Mouse (Mus musculus) CH12.LX (cell line): ENCODE measurements around the gene Nhlh1.

ENCODE experiments used
- CTCF ChIP-seq, 2 experiments: IDR thresholded peaks in 1 of 2; conservative IDR thresholded peaks in 1 of 2; 2 replicates each; pipeline ENCODE4 v1.5.1; 2011 to 2012; ENCODE audit warnings: low read depth in 2 of 2, low read length in 2 of 2, improper control_type of control experiment in 1 of 2, inconsistent platforms in 1 of 2, mild to moderate bottlenecking in 1 of 2, moderate library complexity in 1 of 2
- E2F4 ChIP-seq: IDR thresholded peaks from 2 replicates; pipeline ENCODE4 v1.6.1; 2011; ENCODE audit warnings: low read depth, low read length, improper control_type of control experiment; ENCODE audit not compliant: insufficient replicate concordance
- ELF1 ChIP-seq: IDR thresholded peaks from 2 replicates; pipeline ENCODE4 v1.6.1; 2014; ENCODE audit warnings: low read depth, mild to moderate bottlenecking, inconsistent platforms, low read length, improper control_type of control experiment
- EP300 ChIP-seq: IDR thresholded peaks from 2 replicates; pipeline ENCODE4 v1.6.1; 2011; ENCODE audit warnings: low read length, improper control_type of control experiment
- NELFE ChIP-seq: IDR thresholded peaks from 2 replicates; pipeline ENCODE4 v1.6.1; 2011; ENCODE audit warnings: low read depth, low read length, improper control_type of control experiment
- POLR2A ChIP-seq: IDR thresholded peaks from 2 replicates; pipeline ENCODE4 v1.6.1; 2011; ENCODE audit warnings: low read depth, mild to moderate bottlenecking, improper control_type of control experiment, low read length
- SIN3A ChIP-seq: IDR thresholded peaks from 2 replicates; pipeline ENCODE4 v1.6.1; 2012; ENCODE audit warnings: low read length, improper control_type of control experiment, inconsistent platforms
- SMC3 ChIP-seq: IDR thresholded peaks from 2 replicates; pipeline ENCODE4 v1.6.1; 2011; ENCODE audit warnings: low read depth, low read length, improper control_type of control experiment
- TBP ChIP-seq: conservative IDR thresholded peaks from 2 replicates; pipeline ENCODE4 v1.6.1; 2011; ENCODE audit warnings: low read depth, low read length, improper control_type of control experiment
- TCF12 ChIP-seq: IDR thresholded peaks from 2 replicates; pipeline ENCODE4 v1.6.1; 2014; ENCODE audit warnings: low read depth, mild to moderate bottlenecking, inconsistent platforms, low read length, improper control_type of control experiment
- UBTF ChIP-seq: IDR thresholded peaks from 2 replicates; pipeline ENCODE4 v1.6.1; 2012; ENCODE audit warnings: low read depth, mild to moderate bottlenecking, inconsistent platforms, low read length, improper control_type of control experiment, moderate library complexity
- ZC3H11A ChIP-seq: IDR thresholded peaks from 2 replicates; pipeline ENCODE4 v1.6.1; 2012; ENCODE audit warnings: low read depth, mild to moderate bottlenecking, inconsistent platforms, low read length, improper control_type of control experiment

DNA sequence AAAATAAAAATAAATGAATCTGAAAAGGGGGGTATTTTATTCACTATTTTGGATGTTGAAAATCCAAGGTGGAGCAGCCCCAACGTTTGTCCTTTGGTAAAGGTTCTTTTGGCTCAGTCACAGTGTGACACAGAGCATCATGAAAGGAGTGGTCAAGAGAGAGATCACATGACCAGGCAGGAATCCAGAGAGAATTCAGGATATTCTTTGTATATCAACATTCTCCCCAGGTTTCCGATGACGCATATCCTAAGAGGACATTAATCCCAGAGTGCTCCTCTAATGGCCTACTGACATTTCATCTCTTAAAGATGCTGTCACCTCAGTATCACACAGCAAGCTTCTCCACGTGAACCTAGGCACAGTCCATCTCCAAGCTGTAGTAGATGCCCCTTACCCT lies 46.2 kb upstream of the Nhlh1 start:
- TF ChIP-seq CTCF (conservative IDR thresholded peaks at IDR 0.05 in 1 of 2, IDR thresholded peaks at IDR 0.05 in 1 of 2; ENCODE audit: low read depth in 2 of 2, low read length in 2 of 2) = no peak
- no peak for TF ChIP-seq SMC3
- no peak for TF ChIP-seq TCF12
- TF ChIP-seq POLR2A = no peak
- no peak for TF ChIP-seq UBTF
- TF ChIP-seq EP300 = no peak
- TF ChIP-seq SIN3A = no peak
- TF ChIP-seq ELF1 = no peak
- TF ChIP-seq NELFE = no peak
- TF ChIP-seq TBP = no peak
- no peak for TF ChIP-seq E2F4
- TF ChIP-seq ZC3H11A = no peak
